Comparison of ENCODE assay signal across 8 mouse cellular contexts in genomic region chr14:118136744-118137452, GRCm38 (mm10). TPM values are rescaled to one million over a fixed set of nuclear protein-coding genes. Genes with fewer than 3 reads are reported as not detected.
DNase-seq lines count a peak whose midpoint lies in the region; ATAC-seq lines count a peak whose summit lies in the region.

Gene Gpr180, plus strand, starts transcription at chr14:118137158.

- peak within 1 kb of the TSS; percentile 79 for H3K4me3 ChIP-seq in intestine, embryonic 14.5 days (ENCODE audit: low read depth, low read length)

- peak; percentile 90 to 94 for DNase-seq in adrenal gland, adult 18-20 months (ENCODE audit: low spot score in 2 of 2)
- DNase-seq in embryo, embryonic 11 days, result peak; percentile 98
- peak; percentile 95 for DNase-seq in gastrocnemius, postnatal 25 days
- peak; percentile 98 for DNase-seq in intestine, embryonic 14.5 days (ENCODE audit: low spot score)
- peak; percentile 97 to 98 for DNase-seq in left cerebral cortex, postnatal 14 days (ENCODE audit: low spot score in 2 of 2)
- DNase-seq in mesoderm, embryonic 11.5 days (ENCODE audit: low read depth, low spot score), result peak; percentile 97
- peak; percentile 95 to 96 for DNase-seq in right cerebral cortex, postnatal 36 days (ENCODE audit: low spot score in 2 of 2)
- DNase-seq in yolk sac, embryonic 10.5 days (ENCODE audit: low spot score), result peak; percentile 97

- H3K27ac ChIP-seq in intestine, embryonic 14.5 days (ENCODE audit: low read depth), result peak within 1 kb of the TSS; percentile 61; the same call in 1 of the 2 replicates

- H3K9me3 ChIP-seq in intestine, embryonic 14.5 days (ENCODE audit: control insufficient read depth, low read length), result no peaks in the 10 kb centered on the region

- peak within 1 kb of the TSS; percentile 81 for H3K9ac ChIP-seq in intestine, embryonic 14.5 days (ENCODE audit: low read length)

- under 1% methylated on average over 73 of the region's 77 CpGs for WGBS in intestine, embryonic 14.5 days

- peaks cover 10% of the 10 kb centered on the region; the same call in 1 of the 2 replicates for H3K4me1 ChIP-seq in intestine, embryonic 14.5 days (replicated peaks; ENCODE audit: control insufficient read depth, insufficient read depth, low read length)

- no peaks in the 10 kb centered on the region for H3K27me3 ChIP-seq in intestine, embryonic 14.5 days (replicated peaks; ENCODE audit: control insufficient read depth, insufficient read depth, low read length)

- H3K4me2 ChIP-seq in intestine, embryonic 14.5 days (ENCODE audit: low read length), result peak within 1 kb of the TSS; percentile 67

- intact Hi-C loops in left cerebral cortex, postnatal 14 days (cut with DNase I), result loop anchor here (10.0 kb wide), 1 partner anchor 132 kb away; no protein-coding TSS in a partner anchor

- peaks cover 30% of the 10 kb centered on the region for H3K36me3 ChIP-seq in intestine, embryonic 14.5 days (ENCODE audit: control insufficient read depth, insufficient read depth, low read length)

- ATAC-seq in intestine, embryonic 14.5 days (replicated peaks; ENCODE audit: low FRiP score, low TSS enrichment, low read depth), result peak; percentile 96

RNA-seq across cellular contexts. Expression of gene Gpr180, which starts in this region (rescaled TPM):
- total RNA-seq in adrenal gland, adult 18-20 months (2021), result 10 to 100 TPM; 21.1 to 27.3 TPM
- 10 to 100 TPM; 29.6 to 31.1 TPM for total RNA-seq in gastrocnemius, postnatal 25 days (2021)
- 52.2 and 54.4 TPM in 2 replicates for polyA plus RNA-seq in intestine, embryonic 14.5 days (2014; fragmentation: Nextera tagmentation; extraction: Ambion mirVana)
- 10 to 100 TPM; 34.2 to 36.7 TPM for total RNA-seq in left cerebral cortex, postnatal 14 days (2021)

Comparison
In these comparisons a context has a peak if more than half of its experiments do, and no peak if none do; other contexts are left out.
1. Peak in every context shown above with its lines: DNase-seq, ATAC-seq, H3K4me3 ChIP-seq and H3K27ac ChIP-seq.